Mouse (Mus musculus) MEL (cell line): ENCODE measurements around the gene Ptpru. TPM values are rescaled to one million over a fixed set of nuclear protein-coding genes. Genes with fewer than 3 reads are reported as not detected.

Experiments
- DNase-seq: peaks from one replicate; pipeline ENCODE4 v3.0.0; 2011; ENCODE audit warnings: low read depth, low spot score
- H3K27ac ChIP-seq: 2 replicates; pipeline ENCODE4 v1.5.1; 2012; ENCODE audit warnings: low read depth, mild to moderate bottlenecking, control low read depth, low read length, moderate library complexity; ENCODE audit not compliant: control insufficient read depth
- H3K27me3 ChIP-seq, 2 experiments: fragments of 150-350 bp in 1 of 2; sonication (generic) in 1 of 2; 2 replicates each; pipeline ENCODE4 v1.6.1; 2012; ENCODE audit warnings: low read length in 2 of 2, mild to moderate bottlenecking in 2 of 2, improper control_type of control experiment in 1 of 2, moderate library complexity in 1 of 2; ENCODE audit not compliant: insufficient read depth in 2 of 2, control insufficient read depth in 1 of 2
- H3K36me3 ChIP-seq, 2 experiments: 2 replicates each; pipeline ENCODE4 v1.6.1; 2012 to 2014; ENCODE audit warnings: low read length in 2 of 2, improper control_type of control experiment in 1 of 2, inconsistent platforms in 1 of 2, mild to moderate bottlenecking in 1 of 2; ENCODE audit not compliant: insufficient read depth in 2 of 2, control insufficient read depth in 1 of 2
- H3K4me1 ChIP-seq, 2 experiments: fragments of 150-350 bp in 1 of 2; sonication (generic) in 1 of 2; 2 replicates each; pipeline ENCODE4 v1.6.1; 2012; ENCODE audit warnings: low read length in 2 of 2, improper control_type of control experiment in 1 of 2, mild to moderate bottlenecking in 1 of 2; ENCODE audit not compliant: insufficient read depth in 2 of 2, control insufficient read depth in 1 of 2
- H3K4me3 ChIP-seq, 2 experiments: fragments of 150-350 bp in 1 of 2; sonication (generic) in 1 of 2; 2 replicates each; pipeline ENCODE4 v1.5.1; 2012; ENCODE audit warnings: low read depth in 2 of 2, low read length in 2 of 2, mild to moderate bottlenecking in 2 of 2, moderate library complexity in 2 of 2, control low read depth in 1 of 2, improper control_type of control experiment in 1 of 2; ENCODE audit not compliant: control insufficient read depth in 1 of 2, insufficient read depth in 1 of 2
- H3K79me2 ChIP-seq: 2 replicates; pipeline ENCODE4 v1.6.1; 2012; ENCODE audit warnings: mild to moderate bottlenecking, low read length, moderate library complexity; ENCODE audit not compliant: control insufficient read depth, poor library complexity, insufficient read depth
- H3K9ac ChIP-seq: 2 replicates; pipeline ENCODE4 v1.6.1; 2012; ENCODE audit warnings: low read depth, mild to moderate bottlenecking, control low read depth, low read length, moderate library complexity; ENCODE audit not compliant: control insufficient read depth, poor library complexity, severe bottlenecking
- H3K9me3 ChIP-seq: fragments of 150-350 bp; sonication (generic); replicated peaks from 2 replicates; pipeline ENCODE4 v1.6.1; 2012; ENCODE audit warnings: mild to moderate bottlenecking, low read length, improper control_type of control experiment, moderate library complexity; ENCODE audit not compliant: insufficient read depth
- BHLHE40 ChIP-seq: IDR thresholded peaks from 2 replicates; pipeline ENCODE4 v1.6.1; 2012; ENCODE audit warnings: low read depth, mild to moderate bottlenecking, inconsistent platforms, low read length, improper control_type of control experiment, borderline replicate concordance
- ELF1 ChIP-seq: IDR thresholded peaks from 2 replicates; pipeline ENCODE4 v1.6.1; 2014; ENCODE audit warnings: low read depth, mild to moderate bottlenecking, inconsistent platforms, low read length, improper control_type of control experiment, moderate library complexity
- EP300 ChIP-seq, 2 experiments: IDR thresholded peaks; 2 replicates each; pipeline ENCODE4 v1.6.1; 2011; ENCODE audit warnings: improper control_type of control experiment in 2 of 2, low read length in 2 of 2, low read depth in 1 of 2, mild to moderate bottlenecking in 1 of 2
- HCFC1 ChIP-seq: IDR thresholded peaks from 2 replicates; pipeline ENCODE4 v1.6.1; 2012; ENCODE audit warnings: low read depth, mild to moderate bottlenecking, inconsistent platforms, low read length, improper control_type of control experiment, moderate library complexity
- KAT2A ChIP-seq: conservative IDR thresholded peaks from 2 replicates; pipeline ENCODE4 v1.6.1; 2012; ENCODE audit warnings: low read depth, low read length, improper control_type of control experiment, inconsistent platforms
- MAFK ChIP-seq: IDR thresholded peaks from 2 replicates; pipeline ENCODE4 v1.6.1; 2011; ENCODE audit warnings: low read depth, mild to moderate bottlenecking, low read length, improper control_type of control experiment, borderline replicate concordance
- MAX ChIP-seq: IDR thresholded peaks from 2 replicates; pipeline ENCODE4 v1.6.1; 2011; ENCODE audit warnings: low read length, improper control_type of control experiment
- MAZ ChIP-seq: IDR thresholded peaks from 2 replicates; pipeline ENCODE4 v1.6.1; 2012; ENCODE audit warnings: low read depth, mild to moderate bottlenecking, inconsistent platforms, low read length, improper control_type of control experiment
- MEF2A ChIP-seq: IDR thresholded peaks from 2 replicates; pipeline ENCODE4 v1.6.1; 2014; ENCODE audit warnings: low read depth, mild to moderate bottlenecking, inconsistent platforms, low read length, improper control_type of control experiment; ENCODE audit not compliant: poor library complexity, insufficient replicate concordance, severe bottlenecking; ENCODE audit errors: extremely low read depth
- MXI1 ChIP-seq: IDR thresholded peaks from 2 replicates; pipeline ENCODE4 v1.6.1; 2011; ENCODE audit warnings: mild to moderate bottlenecking, low read depth, low read length, improper control_type of control experiment
- MYC ChIP-seq: IDR thresholded peaks from 2 replicates; pipeline ENCODE4 v1.6.1; 2011; ENCODE audit warnings: low read depth, mild to moderate bottlenecking, low read length, improper control_type of control experiment, moderate library complexity
- NELFE ChIP-seq: IDR thresholded peaks from 2 replicates; pipeline ENCODE4 v1.6.1; 2011; ENCODE audit warnings: low read depth, low read length, improper control_type of control experiment
- NRF1 ChIP-seq: IDR thresholded peaks from 2 replicates; pipeline ENCODE4 v1.6.1; 2014; ENCODE audit warnings: low read depth, mild to moderate bottlenecking, inconsistent platforms, low read length, improper control_type of control experiment, moderate library complexity; ENCODE audit not compliant: poor library complexity, insufficient read depth, severe bottlenecking
- POLR2A ChIP-seq, 2 experiments: IDR thresholded peaks; 2 replicates each; pipeline ENCODE4 v1.6.1; 2011 to 2012; ENCODE audit warnings: low read length in 2 of 2, mild to moderate bottlenecking in 2 of 2, control low read depth in 1 of 2, improper control_type of control experiment in 1 of 2, low read depth in 1 of 2, moderate library complexity in 1 of 2; ENCODE audit not compliant: control insufficient read depth in 1 of 2, insufficient read depth in 1 of 2, poor library complexity in 1 of 2
- POLR2AphosphoS2 ChIP-seq: IDR thresholded peaks from 2 replicates; pipeline ENCODE4 v1.6.1; 2011; ENCODE audit warnings: low read length, improper control_type of control experiment
- RAD21 ChIP-seq: IDR thresholded peaks from 2 replicates; pipeline ENCODE4 v1.6.1; 2011; ENCODE audit warnings: mild to moderate bottlenecking, low read depth, low read length, improper control_type of control experiment
- RCOR1 ChIP-seq: IDR thresholded peaks from 2 replicates; pipeline ENCODE4 v1.6.1; 2012; ENCODE audit warnings: low read depth, mild to moderate bottlenecking, inconsistent platforms, low read length, improper control_type of control experiment
- SIN3A ChIP-seq: IDR thresholded peaks from 2 replicates; pipeline ENCODE4 v1.6.1; 2012; ENCODE audit warnings: low read length, improper control_type of control experiment, inconsistent platforms
- SMC3 ChIP-seq: IDR thresholded peaks from 2 replicates; pipeline ENCODE4 v1.6.1; 2011; ENCODE audit warnings: low read depth, low read length, improper control_type of control experiment
- TBP ChIP-seq: IDR thresholded peaks from 2 replicates; pipeline ENCODE4 v1.8.0; 2011; ENCODE audit warnings: low read depth, low read length, improper control_type of control experiment
- TCF12 ChIP-seq: IDR thresholded peaks from 2 replicates; pipeline ENCODE4 v1.6.1; 2014; ENCODE audit warnings: low read depth, mild to moderate bottlenecking, inconsistent platforms, low read length, improper control_type of control experiment, moderate library complexity
- UBTF ChIP-seq: IDR thresholded peaks from 2 replicates; pipeline ENCODE4 v1.6.1; 2012; ENCODE audit warnings: low read depth, mild to moderate bottlenecking, inconsistent platforms, low read length, improper control_type of control experiment, moderate library complexity, borderline replicate concordance; ENCODE audit not compliant: insufficient read depth
- USF1 ChIP-seq: IDR thresholded peaks from 2 replicates; pipeline ENCODE4 v1.6.1; 2014; ENCODE audit warnings: low read depth, mild to moderate bottlenecking, inconsistent platforms, low read length, improper control_type of control experiment, moderate library complexity
- USF2 ChIP-seq, 2 experiments: IDR thresholded peaks; 2 replicates each; pipeline ENCODE4 v1.6.1; 2011 to 2012; ENCODE audit warnings: improper control_type of control experiment in 2 of 2, low read length in 2 of 2, borderline replicate concordance in 1 of 2, inconsistent platforms in 1 of 2, low read depth in 1 of 2, mild to moderate bottlenecking in 1 of 2; ENCODE audit not compliant: insufficient read depth in 1 of 2
- ZC3H11A ChIP-seq: IDR thresholded peaks from 2 replicates; pipeline ENCODE4 v1.6.1; 2012; ENCODE audit warnings: low read depth, mild to moderate bottlenecking, inconsistent platforms, low read length, improper control_type of control experiment
- ZMIZ1 ChIP-seq: IDR thresholded peaks from 2 replicates; pipeline ENCODE4 v1.6.1; 2012; ENCODE audit warnings: low read depth, mild to moderate bottlenecking, inconsistent platforms, low read length, improper control_type of control experiment, moderate library complexity
- polyA plus RNA-seq, 2 experiments: library from polyadenylated mRNA; stranded (reverse) in 1 of 2; unstranded in 1 of 2; fragments of >175 nt in 1 of 2; fragments of >200 nt in 1 of 2; gene quantifications; 2 replicates each; pipeline versions ENCODE4 v1.2.1 to v1.2.4; 2012; ENCODE audit warnings: low replicate concordance in 2 of 2, low read depth in 1 of 2; ENCODE audit not compliant: insufficient read length in 2 of 2, insufficient read depth in 1 of 2, missing spikeins in 1 of 2
- total RNA-seq: library from RNA; depleted of rRNA; stranded (reverse); fragments of 300-350 nt; gene quantifications from 2 replicates; pipeline ENCODE4 v1.2.3, GENCODE M21; 2012

Ptpru gene
- total and polyA plus RNA-seq, 3 experiments, result 3.4 to 6.8 TPM; not detected in 1

- peaks cover 17% of the 10 kb centered on the region for H3K79me2 ChIP-seq
- H3K4me1 ChIP-seq, result peaks cover 0 to 3% of the 10 kb centered on the region in 2 experiments; a peak in 1 of 4 replicates
- TF ChIP-seq HCFC1, result peak; percentile 92
- no peak for TF ChIP-seq MEF2A
- peak; percentile 82 for TF ChIP-seq ZMIZ1
- TF ChIP-seq USF2 (IDR thresholded peaks at IDR 0.05; ENCODE audit: borderline replicate concordance in 1 of 2, insufficient read depth in 1 of 2, low read depth in 1 of 2, low read length in 2 of 2), result no peak
- peak; percentile 85 for TF ChIP-seq USF1
- TF ChIP-seq SMC3, result no peak
- TF ChIP-seq UBTF, result no peak
- TF ChIP-seq POLR2AphosphoS2, result peak; percentile 89
- no peak for TF ChIP-seq NRF1
- 0 out of 2 replicates have a peak, but pooled peaks have one; percentile 20 for TF ChIP-seq ZC3H11A
- TF ChIP-seq BHLHE40, result 0 out of 2 replicates have a peak, but pooled peaks have one; percentile 39
- peak; percentile 89; the same call in 1 of the 2 replicates for TF ChIP-seq MYC
- TF ChIP-seq NELFE, result peak; percentile 92
- TF ChIP-seq RAD21, result no peak
- TF ChIP-seq MAFK, result no peak
- peak; percentile 99 for TF ChIP-seq MXI1
- peak; percentile 80 to 93; a peak in 3 of 4 replicates for TF ChIP-seq POLR2A (IDR thresholded peaks at IDR 0.05; ENCODE audit: control insufficient read depth in 1 of 2, insufficient read depth in 1 of 2, low read depth in 1 of 2, low read length in 2 of 2, poor library complexity in 1 of 2)
- no peak for TF ChIP-seq EP300 (IDR thresholded peaks at IDR 0.05; ENCODE audit: low read depth in 1 of 2, low read length in 2 of 2)
- TF ChIP-seq KAT2A, result no peak; the same call in 1 of the 2 replicates
- TF ChIP-seq MAX, result peak; percentile 92
- TF ChIP-seq RCOR1, result no peak
- TF ChIP-seq SIN3A, result peak; percentile 99
- peak; percentile 89 for TF ChIP-seq TBP
- TF ChIP-seq ELF1, result peak; percentile 61
- TF ChIP-seq MAZ, result peak; percentile 54; the same call in 1 of the 2 replicates
- TF ChIP-seq TCF12, result peak; percentile 60
- no peaks in the 10 kb centered on the region for H3K27me3 ChIP-seq
- peak within 1 kb of the TSS; percentile 94 to 95 for H3K4me3 ChIP-seq
- H3K27ac ChIP-seq, result no peak within 1 kb of the TSS; the same call in 1 of the 2 replicates
- peak within 1 kb of the TSS; percentile 93 for H3K9ac ChIP-seq
- no peaks in the 10 kb centered on the region for H3K9me3 ChIP-seq
- H3K36me3 ChIP-seq, result peaks cover 0 to 5% of the 10 kb centered on the region in 2 experiments; a peak in 1 of 4 replicates
- peak; percentile 92 for DNase-seq
Observed at GRCm38 (mm10) chr4:131843290-131843743, 5.2 kb upstream of the Ptpru start, which contains the start of gene Mecr. Mecr (plus strand) TSS chr4:131843470.
